Mouse (Mus musculus): ENCODE measurements around the gene Gm44502. TPM values are rescaled to one million over a fixed set of nuclear protein-coding genes. Genes with fewer than 3 reads are reported as not detected.

Gene Gm44502
- polyA plus RNA-seq, 1 experiment from 2014 or later = not detected

DNA sequence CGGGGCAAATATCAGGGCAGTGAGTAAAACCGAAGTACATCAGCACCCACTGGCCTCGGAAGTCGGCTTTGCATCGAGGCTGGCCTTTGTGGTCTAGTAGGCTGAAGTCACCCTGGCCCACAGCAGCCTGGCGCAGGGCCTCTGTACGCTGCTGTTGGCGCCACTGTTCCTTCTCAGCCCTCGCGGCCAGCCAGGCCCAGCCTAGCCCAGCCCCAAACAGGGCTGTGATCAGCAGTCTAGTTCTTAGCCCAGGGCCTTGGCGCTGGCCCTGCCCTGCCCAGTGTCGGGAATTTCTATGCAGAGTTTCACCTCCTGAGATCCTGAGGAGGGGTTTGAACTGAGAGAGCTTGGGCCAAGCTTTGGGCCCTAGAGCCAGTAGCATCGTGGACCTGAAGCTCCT lies 57.4 kb downstream of the Gm44502 start:
- no peak for ATAC-seq (ENCODE audit: low FRiP score, low TSS enrichment)
- DNase-seq = no peak
- Histone ChIP-seq H3K36me3 (ENCODE audit: control insufficient read depth, insufficient read depth, low read length) (peaks cover 57% of the 10 kb centered on the region), H3K27ac (replicated peaks; ENCODE audit: low read depth, low read length) (no peak overlapping the region), H3K4me1 (ENCODE audit: control insufficient read depth, insufficient read depth, low read length) (peaks cover 11% of the 10 kb centered on the region), H3K27me3 (ENCODE audit: control insufficient read depth, insufficient read depth, low read length) (peaks cover 12% of the 10 kb centered on the region), H3K4me3 (replicated peaks; ENCODE audit: low read depth, low read length) (no peak overlapping the region), H3K4me2 (ENCODE audit: low read length) (no peak overlapping the region), H3K9ac (replicated peaks; ENCODE audit: low read length) (no peak overlapping the region), H3K9me3 (ENCODE audit: control insufficient read depth, low read length) (no peaks in the 10 kb centered on the region)
- 93% methylated on average over 13 of the region's 13 CpGs for WGBS

Other genes with a start within 250 kb of the Gm44502 start
- gene Plxnb2, start 248.9 kb downstream of the Gm44502 start, polyA plus RNA-seq (2014; fragmentation: Nextera tagmentation; extraction: Ambion mirVana) = 86.4 and 107 TPM in 2 replicates
- 85.2 and 117 TPM in 2 replicates for gene Dennd6b, start 233.2 kb downstream of the Gm44502 start, polyA plus RNA-seq (2014; fragmentation: Nextera tagmentation; extraction: Ambion mirVana)
- gene Ppp6r2, start 218.1 kb downstream of the Gm44502 start, polyA plus RNA-seq (2014; fragmentation: Nextera tagmentation; extraction: Ambion mirVana) = 88.6 and 90.0 TPM in 2 replicates
- gene Sbf1, start 114.4 kb downstream of the Gm44502 start, polyA plus RNA-seq (2014; fragmentation: Nextera tagmentation; extraction: Ambion mirVana) = 103 and 109 TPM in 2 replicates
- gene Adm2, start 107.0 kb downstream of the Gm44502 start, polyA plus RNA-seq (2014; fragmentation: Nextera tagmentation; extraction: Ambion mirVana) = not detected in 2 replicates
- gene Miox, start 95.3 kb downstream of the Gm44502 start, polyA plus RNA-seq (2014; fragmentation: Nextera tagmentation; extraction: Ambion mirVana) = not detected in 2 replicates
- gene Lmf2, start 74.0 kb downstream of the Gm44502 start, polyA plus RNA-seq (2014; fragmentation: Nextera tagmentation; extraction: Ambion mirVana) = 18.3 and 23.9 TPM in 2 replicates
- 106 and 111 TPM in 2 replicates for gene Ncaph2, start 74.0 kb downstream of the Gm44502 start, polyA plus RNA-seq (2014; fragmentation: Nextera tagmentation; extraction: Ambion mirVana)
- 12.2 and 20.7 TPM in 2 replicates for gene Sco2, start 55.9 kb downstream of the Gm44502 start, polyA plus RNA-seq (2014; fragmentation: Nextera tagmentation; extraction: Ambion mirVana)
- gene Tymp, start 52.7 kb downstream of the Gm44502 start, polyA plus RNA-seq (2014; fragmentation: Nextera tagmentation; extraction: Ambion mirVana) = 2.7 and 3.0 TPM in 2 replicates
- 0.74 and 0.82 TPM in 2 replicates for gene Odf3b, start 50.4 kb downstream of the Gm44502 start, polyA plus RNA-seq (2014; fragmentation: Nextera tagmentation; extraction: Ambion mirVana)
- gene Klhdc7b, start 44.8 kb downstream of the Gm44502 start, polyA plus RNA-seq (2014; fragmentation: Nextera tagmentation; extraction: Ambion mirVana) = 0.08 TPM in 1 of 2 replicates, not detected in the other
- gene Syce3, start 19.2 kb downstream of the Gm44502 start, polyA plus RNA-seq (2014; fragmentation: Nextera tagmentation; extraction: Ambion mirVana) = not detected in 2 replicates
- gene Cpt1b, start 3.8 kb downstream of the Gm44502 start, polyA plus RNA-seq (2014; fragmentation: Nextera tagmentation; extraction: Ambion mirVana) = 0.97 and 1.5 TPM in 2 replicates
- gene C730034F03Rik, start 107 bp downstream of the Gm44502 start, polyA plus RNA-seq (2014; fragmentation: Nextera tagmentation; extraction: Ambion mirVana) = 3.5 and 4.6 TPM in 2 replicates
- gene Chkb, start 212 bp upstream of the Gm44502 start, polyA plus RNA-seq (2014; fragmentation: Nextera tagmentation; extraction: Ambion mirVana) = 76.3 and 84.0 TPM in 2 replicates
- gene Mapk8ip2, start 24.2 kb upstream of the Gm44502 start, polyA plus RNA-seq (2014; fragmentation: Nextera tagmentation; extraction: Ambion mirVana) = 57.6 and 61.6 TPM in 2 replicates
- gene Arsa, start 47.7 kb upstream of the Gm44502 start, polyA plus RNA-seq (2014; fragmentation: Nextera tagmentation; extraction: Ambion mirVana) = 16.0 and 21.7 TPM in 2 replicates
- 9.9 and 11.5 TPM in 2 replicates for gene Shank3, start 69.9 kb upstream of the Gm44502 start, polyA plus RNA-seq (2014; fragmentation: Nextera tagmentation; extraction: Ambion mirVana)
- 2.1 and 2.3 TPM in 2 replicates for gene Acr, start 138.6 kb upstream of the Gm44502 start, polyA plus RNA-seq (2014; fragmentation: Nextera tagmentation; extraction: Ambion mirVana)
- 82.6 and 88.4 TPM in 2 replicates for gene Rabl2, start 162.2 kb upstream of the Gm44502 start, polyA plus RNA-seq (2014; fragmentation: Nextera tagmentation; extraction: Ambion mirVana)

Data from midbrain, embryonic 14.5 days (tissue).